Mouse (Mus musculus): ENCODE results near the gene Vgll4.

- TF ChIP-seq EP300 (IDR thresholded peaks at IDR 0.05; ENCODE audit: insufficient read depth, low read depth, low read length) (no peak), POLR2A (IDR thresholded peaks at IDR 0.05; ENCODE audit: insufficient read depth, low read depth, low read length) (no peak), CTCF (IDR thresholded peaks at IDR 0.05) (no peak)
Observed at GRCm38 (mm10) chr6:114988619-114988980, 18.8 kb upstream of the Vgll4 start.

Data from heart, adult 2 months (tissue).